Mouse (Mus musculus): ENCODE results near the gene Lsm12. TPM values are rescaled to one million over a fixed set of nuclear protein-coding genes. Genes with fewer than 3 reads are reported as not detected.

Gene Lsm12
- polyA plus RNA-seq, 2 experiments from 2014 or later = 44.8 to 78.5 TPM

Other genes starting within 250 kb of the Lsm12 start
- not detected for gene Sost, start 218.3 kb downstream of the Lsm12 start, polyA plus RNA-seq (2017; shearing (Covaris generic))
- gene Cfap97d1, start 201.0 kb downstream of the Lsm12 start, polyA plus RNA-seq (2017; shearing (Covaris generic)) = not detected
- gene Dusp3, start 198.3 kb downstream of the Lsm12 start, polyA plus RNA-seq (2017; shearing (Covaris generic)) = 1 to 10 TPM; 1.3 to 1.9 TPM
- gene Mpp3, start 156.8 kb downstream of the Lsm12 start, polyA plus RNA-seq (2017; shearing (Covaris generic)) = under 1 TPM in 1 of 2 experiments, not detected in 1; 0.36 TPM
- under 1 TPM in 1 of 2 experiments, not detected in 1; 0.13 TPM for gene Cd300lg, start 143.8 kb downstream of the Lsm12 start, polyA plus RNA-seq (2017; shearing (Covaris generic))
- gene Mpp2, start 96.8 kb downstream of the Lsm12 start, polyA plus RNA-seq (2017; shearing (Covaris generic)) = 1 to 10 TPM; 2.5 to 3.7 TPM
- gene Ppy, start 84.0 kb downstream of the Lsm12 start, polyA plus RNA-seq (2017; shearing (Covaris generic)) = not detected
- not detected for gene Pyy, start 77.5 kb downstream of the Lsm12 start, polyA plus RNA-seq (2017; shearing (Covaris generic))
- gene Nags, start 39.8 kb downstream of the Lsm12 start, polyA plus RNA-seq (2017; shearing (Covaris generic)) = not detected
- gene Tmem101, start 28.9 kb downstream of the Lsm12 start, polyA plus RNA-seq (2017; shearing (Covaris generic)) = 10 to 100 TPM; 13.5 to 15.4 TPM
- 10 to 100 TPM; 24.6 to 36.3 TPM for gene G6pc3, start 4.3 kb upstream of the Lsm12 start, polyA plus RNA-seq (2017; shearing (Covaris generic))
- gene Hdac5, start 44.9 kb upstream of the Lsm12 start, polyA plus RNA-seq (2017; shearing (Covaris generic)) = 1 to 10 TPM; 6.0 to 9.3 TPM
- gene BC030867, start 63.6 kb upstream of the Lsm12 start, polyA plus RNA-seq (2017; shearing (Covaris generic)) = 1 to 10 TPM; 2.0 to 3.8 TPM
- gene Asb16, start 83.4 kb upstream of the Lsm12 start, polyA plus RNA-seq (2017; shearing (Covaris generic)) = not detected
- gene Tmub2, start 99.6 kb upstream of the Lsm12 start, polyA plus RNA-seq (2017; shearing (Covaris generic)) = 10 to 100 TPM; 54.5 to 58.3 TPM
- gene Atxn7l3, start 111.3 kb upstream of the Lsm12 start, polyA plus RNA-seq (2017; shearing (Covaris generic)) = 1 to 10 TPM; 7.5 to 8.3 TPM
- gene Ubtf, start 134.4 kb upstream of the Lsm12 start, polyA plus RNA-seq (2017; shearing (Covaris generic)) = 10 to 100 TPM; 37.4 to 49.6 TPM
- 1 to 10 TPM in 1 of 2 experiments, not detected in 1; 2.9 TPM for gene Slc4a1, start 180.9 kb upstream of the Lsm12 start, polyA plus RNA-seq (2017; shearing (Covaris generic))
- 1 to 10 TPM; 2.4 TPM for gene Rundc3a, start 208.1 kb upstream of the Lsm12 start, polyA plus RNA-seq (2017; shearing (Covaris generic))
- 10 to 100 TPM; 50.9 to 65.4 TPM for gene Slc25a39, start 222.7 kb upstream of the Lsm12 start, polyA plus RNA-seq (2017; shearing (Covaris generic))
- 10 to 100 TPM; 23.7 to 30.3 TPM for gene Grn, start 245.0 kb upstream of the Lsm12 start, polyA plus RNA-seq (2017; shearing (Covaris generic))

Measured in activated CD4-positive, CD25-positive, alpha-beta regulatory T cell, adult 4 months (primary cell).